Mouse (Mus musculus) brain, embryonic 14.5 days (tissue): ENCODE measurements at regions not wholly inside any gene's neighbourhood (a gene's known extent, or its start where the extent isn't known, plus 50 kb on each side); places are given as distances from the start of the nearest gene placed in this dataset.

Experiments used
- CTCF ChIP-seq: fragments of 200-500 bp; IDR thresholded peaks from 2 replicates; pipeline ENCODE4 v1.5.1; 2012; ENCODE audit warnings: inconsistent platforms, mild to moderate bottlenecking, moderate library complexity, borderline replicate concordance; ENCODE audit not compliant: insufficient read depth, insufficient read length; ENCODE audit errors: extremely low read depth
- POLR2A ChIP-seq: fragments of 200-500 bp; IDR thresholded peaks from 2 replicates; pipeline ENCODE4 v1.6.1; 2012; ENCODE audit warnings: mild to moderate bottlenecking, inconsistent platforms, borderline replicate concordance; ENCODE audit not compliant: poor library complexity, insufficient read depth, insufficient read length, severe bottlenecking; ENCODE audit errors: extremely low read depth

DNA sequence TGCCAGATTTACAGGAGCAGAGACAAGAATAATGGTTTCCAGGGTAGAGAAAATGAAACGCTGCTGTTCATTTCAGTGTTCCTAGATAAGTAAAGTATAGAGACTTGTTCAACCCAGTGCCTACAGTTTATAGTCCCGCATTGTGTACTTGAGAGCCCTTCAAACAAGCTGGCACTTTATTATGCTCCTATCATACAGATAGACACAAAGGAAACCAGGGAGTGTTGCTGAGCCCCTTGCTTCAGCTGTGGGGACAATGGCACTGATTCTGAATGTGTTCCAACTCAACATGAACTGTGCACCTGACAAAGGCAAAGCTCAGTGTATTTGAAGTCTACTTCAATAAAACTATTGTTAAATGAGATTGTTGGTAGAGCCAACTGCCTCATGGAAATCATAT, 123.7 kb upstream of the Asb5 start:
- TF ChIP-seq CTCF (no peak), POLR2A (no peak)
